Mouse (Mus musculus) bone marrow, adult 2 months (tissue): ENCODE measurements around the gene Lamb2.

Experiments
- CTCF ChIP-seq: fragments of 200-500 bp; IDR thresholded peaks from 2 replicates; pipeline ENCODE4 v1.5.1; 2011; ENCODE audit warnings: low read length, control low read depth; ENCODE audit not compliant: control insufficient read depth, insufficient read depth
- POLR2A ChIP-seq: fragments of 200-500 bp; IDR thresholded peaks from 2 replicates; pipeline ENCODE4 v1.6.1; 2011; ENCODE audit warnings: low read depth, mild to moderate bottlenecking, control low read depth, low read length, borderline replicate concordance; ENCODE audit not compliant: control insufficient read depth

DNA sequence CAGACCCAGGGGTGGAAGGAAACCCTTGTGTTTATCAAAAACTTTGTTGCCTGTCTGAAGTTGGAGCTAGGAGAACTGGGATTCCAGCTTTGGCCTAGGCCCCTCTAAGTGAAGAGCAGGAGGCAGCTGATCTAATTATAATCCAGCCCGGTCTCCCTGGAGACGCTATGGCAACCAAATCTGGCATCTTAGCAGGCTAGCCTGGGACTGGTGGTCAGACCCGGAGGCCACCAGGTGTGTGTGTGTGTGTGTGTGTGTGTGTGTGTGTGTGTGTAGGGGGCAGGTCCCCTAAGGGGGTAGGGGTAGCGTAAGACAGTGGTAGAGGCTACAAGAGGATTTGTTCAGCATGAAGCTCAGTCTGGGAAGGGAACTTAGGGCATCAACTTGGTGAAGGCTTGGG lies 29.7 kb upstream of the Lamb2 start:
- TF ChIP-seq POLR2A, result no peak
- no peak for TF ChIP-seq CTCF
